Comparison of ENCODE assay signal across 1 mouse cellular context in genomic region chr10:120217099-120217498, GRCm38 (mm10). TPM values are rescaled to one million over a fixed set of nuclear protein-coding genes. Genes with fewer than 3 reads are reported as not detected.
"Had no signal": no experiment of that assay in that cellular context is flagged by ENCODE, and none has a peak within 500 bp of the region (broad histone marks: within the 10 kb centered on the region; RNA-seq: fewer than 3 reads in every experiment).

No protein-coding gene starts in this region.

RNA-seq across cellular contexts. Expression of gene Irak3, which starts 15.2 kb away (rescaled TPM):
- total RNA-seq: hindbrain, postnatal 0 days had no signal
